Mouse (Mus musculus): ENCODE measurements at regions not wholly inside any gene's neighbourhood (a gene's known extent, or its start where the extent isn't known, plus 50 kb on each side); places are given as distances from the start of the nearest gene placed in this dataset.

GRCm38 (mm10) chr1:51650653-51650995, 172.4 kb upstream of the Nabp1 start:
- TF ChIP-seq POLR2A (IDR thresholded peaks at IDR 0.05; ENCODE audit: extremely low read depth, insufficient read depth, low read length) (no peak), CTCF (IDR thresholded peaks at IDR 0.05; ENCODE audit: extremely low read depth, insufficient read depth, low read length) (no peak)
- Histone ChIP-seq H3K4me1 (ENCODE audit: control insufficient read depth, insufficient read depth, low read length) (no peaks in the 10 kb centered on the region; the same call in 1 of the 2 replicates), H3K4me3 (ENCODE audit: insufficient read depth, low read length) (no peak overlapping the region), H3K27ac (ENCODE audit: insufficient read depth, low read length) (no peak overlapping the region)

- no peak for TF ChIP-seq CTCF (IDR thresholded peaks at IDR 0.05; ENCODE audit: extremely low read depth, insufficient read depth, low read length)
- no peak for TF ChIP-seq POLR2A (IDR thresholded peaks at IDR 0.05; ENCODE audit: extremely low read depth, insufficient read depth, low read length)
- Histone ChIP-seq H3K4me1 (ENCODE audit: control insufficient read depth, insufficient read depth, low read length) (no peaks in the 10 kb centered on the region; the same call in 1 of the 2 replicates), H3K27ac (ENCODE audit: insufficient read depth, low read length) (no peak overlapping the region), H3K4me3 (ENCODE audit: insufficient read depth, low read length) (no peak overlapping the region)
Observed at GRCm38 (mm10) chr1:51649963-51650652, 171.9 kb upstream of the Nabp1 start.

GRCm38 (mm10) chr1:51647955-51648354, 169.7 kb upstream of the Nabp1 start:
- no peak for TF ChIP-seq CTCF (IDR thresholded peaks at IDR 0.05; ENCODE audit: extremely low read depth, insufficient read depth, low read length)
- no peak for TF ChIP-seq POLR2A (IDR thresholded peaks at IDR 0.05; ENCODE audit: extremely low read depth, insufficient read depth, low read length)
- Histone ChIP-seq H3K27ac (ENCODE audit: insufficient read depth, low read length) (no peak overlapping the region), H3K4me3 (ENCODE audit: insufficient read depth, low read length) (no peak overlapping the region), H3K4me1 (ENCODE audit: control insufficient read depth, insufficient read depth, low read length) (no peaks in the 10 kb centered on the region; the same call in 1 of the 2 replicates)

GRCm38 (mm10) chr1:51644399-51644798, 166.2 kb upstream of the Nabp1 start:
- Histone ChIP-seq H3K4me1 (ENCODE audit: control insufficient read depth, insufficient read depth, low read length) (no peaks in the 10 kb centered on the region), H3K4me3 (ENCODE audit: insufficient read depth, low read length) (no peak overlapping the region), H3K27ac (ENCODE audit: insufficient read depth, low read length) (no peak overlapping the region)
- TF ChIP-seq POLR2A (IDR thresholded peaks at IDR 0.05; ENCODE audit: extremely low read depth, insufficient read depth, low read length) (no peak), CTCF (IDR thresholded peaks at IDR 0.05; ENCODE audit: extremely low read depth, insufficient read depth, low read length) (peak; percentile 90)

- no peaks in the 10 kb centered on the region for H3K4me1 ChIP-seq (ENCODE audit: control insufficient read depth, insufficient read depth, low read length)
- TF ChIP-seq POLR2A (IDR thresholded peaks at IDR 0.05; ENCODE audit: extremely low read depth, insufficient read depth, low read length) (no peak), CTCF (IDR thresholded peaks at IDR 0.05; ENCODE audit: extremely low read depth, insufficient read depth, low read length) (no peak)
Observed at GRCm38 (mm10) chr1:51643640-51644039, 165.4 kb upstream of the Nabp1 start.

GRCm38 (mm10) chr1:51638519-51639302, 160.5 kb upstream of the Nabp1 start:
- TF ChIP-seq POLR2A (IDR thresholded peaks at IDR 0.05; ENCODE audit: extremely low read depth, insufficient read depth, low read length) = no peak
- no peak for TF ChIP-seq CTCF (IDR thresholded peaks at IDR 0.05; ENCODE audit: extremely low read depth, insufficient read depth, low read length)
- H3K4me3 ChIP-seq (ENCODE audit: insufficient read depth, low read length) = no peak overlapping the region
- no peaks in the 10 kb centered on the region for H3K4me1 ChIP-seq (ENCODE audit: control insufficient read depth, insufficient read depth, low read length)

More at GRCm38 (mm10) chr1:51643640-51644039, 165.4 kb upstream of the Nabp1 start:
- Histone ChIP-seq H3K27ac (ENCODE audit: insufficient read depth, low read length) (no peak overlapping the region), H3K4me3 (ENCODE audit: insufficient read depth, low read length) (no peak overlapping the region)

GRCm38 (mm10) chr1:51635881-51636515, 157.8 kb upstream of the Nabp1 start:
- Histone ChIP-seq H3K27ac (ENCODE audit: insufficient read depth, low read length) (no peak overlapping the region), H3K4me3 (ENCODE audit: insufficient read depth, low read length) (no peak overlapping the region), H3K4me1 (ENCODE audit: control insufficient read depth, insufficient read depth, low read length) (no peaks in the 10 kb centered on the region)
- TF ChIP-seq POLR2A (IDR thresholded peaks at IDR 0.05; ENCODE audit: extremely low read depth, insufficient read depth, low read length) (no peak), CTCF (IDR thresholded peaks at IDR 0.05; ENCODE audit: extremely low read depth, insufficient read depth, low read length) (no peak)

More at GRCm38 (mm10) chr1:51638519-51639302, 160.5 kb upstream of the Nabp1 start:
- no peak overlapping the region for H3K27ac ChIP-seq (ENCODE audit: insufficient read depth, low read length)

GRCm38 (mm10) chr1:51633795-51634194, 155.6 kb upstream of the Nabp1 start:
- no peak overlapping the region for H3K4me3 ChIP-seq (ENCODE audit: insufficient read depth, low read length)
- H3K27ac ChIP-seq (ENCODE audit: insufficient read depth, low read length) = no peak overlapping the region
- TF ChIP-seq CTCF (IDR thresholded peaks at IDR 0.05; ENCODE audit: extremely low read depth, insufficient read depth, low read length) (no peak), POLR2A (IDR thresholded peaks at IDR 0.05; ENCODE audit: extremely low read depth, insufficient read depth, low read length) (no peak)
- no peaks in the 10 kb centered on the region for H3K4me1 ChIP-seq (ENCODE audit: control insufficient read depth, insufficient read depth, low read length)

- TF ChIP-seq CTCF (IDR thresholded peaks at IDR 0.05; ENCODE audit: extremely low read depth, insufficient read depth, low read length) (no peak), POLR2A (IDR thresholded peaks at IDR 0.05; ENCODE audit: extremely low read depth, insufficient read depth, low read length) (no peak)
- no peaks in the 10 kb centered on the region for H3K4me1 ChIP-seq (ENCODE audit: control insufficient read depth, insufficient read depth, low read length)
- H3K27ac ChIP-seq (ENCODE audit: insufficient read depth, low read length) = no peak overlapping the region
Observed at GRCm38 (mm10) chr1:51632851-51633250, 154.6 kb upstream of the Nabp1 start.

More at GRCm38 (mm10) chr1:51632851-51633250, 154.6 kb upstream of the Nabp1 start:
- H3K4me3 ChIP-seq (ENCODE audit: insufficient read depth, low read length) = no peak overlapping the region

All from cortical plate, adult 2 months (tissue).